Mouse (Mus musculus): ENCODE results near the gene Prss46. TPM values are rescaled to one million over a fixed set of nuclear protein-coding genes. Genes with fewer than 3 reads are reported as not detected.

The Prss46 gene
- total and polyA plus RNA-seq, 3 experiments, result not detected

GRCm38 (mm10) chr9:110893429-110893828 lies 49.1 kb downstream of the Prss46 start:
- peaks cover 0 to 73% of the 10 kb centered on the region in 2 experiments for H3K36me3 ChIP-seq (replicated peaks in 1 of 2; ENCODE audit: control insufficient read depth in 1 of 2, insufficient read depth in 1 of 2, low read length in 1 of 2)
- DNase-seq (ENCODE audit: extremely low read depth), result no peak
- no peak overlapping the region for H3K9ac ChIP-seq (ENCODE audit: insufficient read depth, low read depth)
- no peak for TF ChIP-seq MXI1 (IDR thresholded peaks at IDR 0.05; ENCODE audit: low read depth, low read length)
- TF ChIP-seq UBTF (IDR thresholded peaks at IDR 0.05; ENCODE audit: low read depth, low read length), result no peak
- no peak for TF ChIP-seq EP300 (IDR thresholded peaks at IDR 0.05; ENCODE audit: low read length)
- TF ChIP-seq MYC (IDR thresholded peaks at IDR 0.05; ENCODE audit: low read depth, low read length), result no peak
- TF ChIP-seq KAT2A (IDR thresholded peaks at IDR 0.05; ENCODE audit: insufficient replicate concordance, low read length), result no peak
- no peak for TF ChIP-seq ZKSCAN1 (IDR thresholded peaks at IDR 0.05; ENCODE audit: borderline replicate concordance, low read depth, low read length)
- no peak for TF ChIP-seq RCOR1 (conservative IDR thresholded peaks at IDR 0.05; ENCODE audit: low read depth, low read length)
- no peak for TF ChIP-seq POLR2A (IDR thresholded peaks at IDR 0.05; ENCODE audit: low read depth, low read length)
- no peak for TF ChIP-seq ETS1 (conservative IDR thresholded peaks at IDR 0.05; ENCODE audit: low read depth, low read length)
- TF ChIP-seq JUN (IDR thresholded peaks at IDR 0.05; ENCODE audit: insufficient read depth, low read depth, low read length), result no peak
- TF ChIP-seq GABPA (IDR thresholded peaks at IDR 0.05; ENCODE audit: insufficient replicate concordance, low read depth, low read length), result no peak
- TF ChIP-seq SIN3A (IDR thresholded peaks at IDR 0.05; ENCODE audit: low read length), result no peak
- no peak for TF ChIP-seq NELFE (IDR thresholded peaks at IDR 0.05; ENCODE audit: low read depth, low read length)
- TF ChIP-seq TBP (conservative IDR thresholded peaks at IDR 0.05; ENCODE audit: low read depth, low read length), result no peak
- no peak for TF ChIP-seq POLR2AphosphoS2 (IDR thresholded peaks at IDR 0.05; ENCODE audit: low read depth, low read length)
- no peak for TF ChIP-seq NRF1 (IDR thresholded peaks at IDR 0.05; ENCODE audit: low read depth, low read length)
- no peak for TF ChIP-seq E2F4 (IDR thresholded peaks at IDR 0.05; ENCODE audit: insufficient replicate concordance, low read depth, low read length)
- TF ChIP-seq CHD1 (IDR thresholded peaks at IDR 0.05; ENCODE audit: low read depth, low read length), result no peak
- TF ChIP-seq HCFC1 (IDR thresholded peaks at IDR 0.05; ENCODE audit: low read depth, low read length), result no peak
- H3K79me2 ChIP-seq (replicated peaks; ENCODE audit: control insufficient read depth, extremely low read depth, insufficient read depth, poor library complexity, severe bottlenecking), result no peaks in the 10 kb centered on the region
- H3K4me2 ChIP-seq (ENCODE audit: insufficient read depth, low read depth, poor library complexity, severe bottlenecking), result no peak overlapping the region
- no peaks in the 10 kb centered on the region for H3K9me3 ChIP-seq (replicated peaks; ENCODE audit: low read length)
- H3K4me3 ChIP-seq (replicated peaks in 1 of 3; ENCODE audit: low read depth in 2 of 3, low read length in 2 of 3, poor library complexity in 1 of 3), result no peak overlapping the region
- in situ Hi-C loops (cut with MboI; ENCODE audit: low pct_ligation_motif_present, low pct_unique_long_range_greater_than_20kb, low sequenced_read_pairs), result no loop called here
- no peak overlapping the region for H3K27ac ChIP-seq (ENCODE audit: insufficient read depth, low read depth)
- no peaks in the 10 kb centered on the region for H3K27me3 ChIP-seq (replicated peaks)
- dilution Hi-C loops (cut with MboI; ENCODE audit: extremely low pct_ligation_motif_present, extremely low pct_unique_long_range_greater_than_20kb, low sequenced_read_pairs), result no loop called here
- H3K4me1 ChIP-seq (ENCODE audit: control insufficient read depth in 1 of 2, insufficient read depth in 2 of 2), result peaks cover 4 to 52% of the 10 kb centered on the region in 2 experiments; a peak in 3 of 4 replicates

GRCm38 (mm10) chr9:110895507-110895906 lies 51.2 kb downstream of the Prss46 start:
- TF ChIP-seq CTCF (conservative IDR thresholded peaks at IDR 0.05 in 1 of 2, IDR thresholded peaks at IDR 0.05 in 1 of 2; ENCODE audit: low read depth in 2 of 2, low read length in 2 of 2) (peak; percentile 9 to 25; a peak in 2 of 4 replicates), MYC (IDR thresholded peaks at IDR 0.05; ENCODE audit: low read depth, low read length) (no peak)
- no peaks in the 10 kb centered on the region for H3K9me3 ChIP-seq (replicated peaks; ENCODE audit: low read length)
- no peak overlapping the region for H3K4me2 ChIP-seq (ENCODE audit: insufficient read depth, low read depth, poor library complexity, severe bottlenecking)
- DNase-seq (ENCODE audit: extremely low read depth), result no peak
- H3K27me3 ChIP-seq (replicated peaks), result no peaks in the 10 kb centered on the region
- peaks cover 0 to 83% of the 10 kb centered on the region in 2 experiments for H3K36me3 ChIP-seq (replicated peaks in 1 of 2; ENCODE audit: control insufficient read depth in 1 of 2, insufficient read depth in 1 of 2, low read length in 1 of 2)
- no peaks in the 10 kb centered on the region for H3K79me2 ChIP-seq (replicated peaks; ENCODE audit: control insufficient read depth, extremely low read depth, insufficient read depth, poor library complexity, severe bottlenecking)
- H3K9ac ChIP-seq (ENCODE audit: insufficient read depth, low read depth), result no peak overlapping the region
- in situ Hi-C loops (cut with MboI; ENCODE audit: low pct_ligation_motif_present, low pct_unique_long_range_greater_than_20kb, low sequenced_read_pairs), result no loop called here
- H3K27ac ChIP-seq (ENCODE audit: insufficient read depth, low read depth), result no peak overlapping the region
- peaks cover 4 to 39% of the 10 kb centered on the region in 2 experiments; a peak in 3 of 4 replicates for H3K4me1 ChIP-seq (ENCODE audit: control insufficient read depth in 1 of 2, insufficient read depth in 2 of 2)
- H3K4me3 ChIP-seq (replicated peaks in 1 of 3; ENCODE audit: low read depth in 2 of 3, low read length in 2 of 3, poor library complexity in 1 of 3), result no peak overlapping the region
- dilution Hi-C loops (cut with MboI; ENCODE audit: extremely low pct_ligation_motif_present, extremely low pct_unique_long_range_greater_than_20kb, low sequenced_read_pairs), result no loop called here

All from CH12.LX (cell line).